Mouse (Mus musculus): ENCODE results near the gene Isg20. TPM values are rescaled to one million over a fixed set of nuclear protein-coding genes. Genes with fewer than 3 reads are reported as not detected.

Isg20 gene
- polyA plus RNA-seq (2014; fragmentation: Illumina TruSeq; extraction: RNeasy Lipid Tissue Mini Kit (QIAGEN cat#74804); ENCODE audit: insufficient read depth, low read depth, low replicate concordance), result 60.9 TPM

GRCm38 (mm10) chr7:78912974-78913474, at the start of gene Isg20:
Gene Isg20, plus strand, starts transcription at chr7:78913424.

GRCm38 (mm10) chr7:78895653-78896333, 17.4 kb upstream of the Isg20 start, which contains the start of gene Aen:
Gene Aen, plus strand, starts transcription at chr7:78895854.

Other genes starting within 250 kb of the Isg20 start
- 1.2 TPM for gene Ntrk3, start 175.4 kb upstream of the Isg20 start, polyA plus RNA-seq (2014; fragmentation: Illumina TruSeq; extraction: RNeasy Lipid Tissue Mini Kit (QIAGEN cat#74804); ENCODE audit: insufficient read depth, low read depth, low replicate concordance)
- gene Mrps11, start 130.3 kb upstream of the Isg20 start, polyA plus RNA-seq (2014; fragmentation: Illumina TruSeq; extraction: RNeasy Lipid Tissue Mini Kit (QIAGEN cat#74804); ENCODE audit: insufficient read depth, low read depth, low replicate concordance), result 27.7 TPM
- gene Mrpl46, start 129.9 kb upstream of the Isg20 start, polyA plus RNA-seq (2014; fragmentation: Illumina TruSeq; extraction: RNeasy Lipid Tissue Mini Kit (QIAGEN cat#74804); ENCODE audit: insufficient read depth, low read depth, low replicate concordance), result 28.4 TPM
- gene Det1, start 66.2 kb upstream of the Isg20 start, polyA plus RNA-seq (2014; fragmentation: Illumina TruSeq; extraction: RNeasy Lipid Tissue Mini Kit (QIAGEN cat#74804); ENCODE audit: insufficient read depth, low read depth, low replicate concordance), result 4.3 TPM
- 17.4 TPM for gene Aen, start 17.6 kb upstream of the Isg20 start, polyA plus RNA-seq (2014; fragmentation: Illumina TruSeq; extraction: RNeasy Lipid Tissue Mini Kit (QIAGEN cat#74804); ENCODE audit: insufficient read depth, low read depth, low replicate concordance)
- gene Acan, start 140.1 kb downstream of the Isg20 start, polyA plus RNA-seq (2014; fragmentation: Illumina TruSeq; extraction: RNeasy Lipid Tissue Mini Kit (QIAGEN cat#74804); ENCODE audit: insufficient read depth, low read depth, low replicate concordance), result not detected
- gene Hapln3, start 217.6 kb downstream of the Isg20 start, polyA plus RNA-seq (2014; fragmentation: Illumina TruSeq; extraction: RNeasy Lipid Tissue Mini Kit (QIAGEN cat#74804); ENCODE audit: insufficient read depth, low read depth, low replicate concordance), result 0.12 TPM
- gene Mfge8, start 235.6 kb downstream of the Isg20 start, polyA plus RNA-seq (2014; fragmentation: Illumina TruSeq; extraction: RNeasy Lipid Tissue Mini Kit (QIAGEN cat#74804); ENCODE audit: insufficient read depth, low read depth, low replicate concordance), result 205 TPM